Mouse (Mus musculus) CH12.LX (cell line): ENCODE results near the gene Rpl10a. TPM values are rescaled to one million over a fixed set of nuclear protein-coding genes. Genes with fewer than 3 reads are reported as not detected.

Source experiments
- DNase-seq: peaks from one replicate; pipeline ENCODE4 v3.0.0-alpha.2; 2013; ENCODE audit errors: extremely low read depth
- H3K27ac ChIP-seq: 2 replicates; pipeline ENCODE4 v1.5.1; 2012; ENCODE audit warnings: low read depth, mild to moderate bottlenecking, control low read depth, moderate library complexity; ENCODE audit not compliant: insufficient read depth
- H3K27me3 ChIP-seq: replicated peaks from 2 replicates; pipeline ENCODE3; 2012; ENCODE audit warnings: inconsistent platforms
- H3K36me3 ChIP-seq, 2 experiments: replicated peaks in 1 of 2; 2 replicates each; pipeline versions ENCODE3 to v1.6.1; 2012; ENCODE audit warnings: inconsistent platforms in 1 of 2, low read length in 1 of 2, mild to moderate bottlenecking in 1 of 2, mixed read lengths in 1 of 2, moderate library complexity in 1 of 2; ENCODE audit not compliant: control insufficient read depth in 1 of 2, insufficient read depth in 1 of 2
- H3K4me1 ChIP-seq, 2 experiments: 2 replicates each; pipeline ENCODE4 v1.6.1; 2012; ENCODE audit warnings: inconsistent platforms in 1 of 2, moderate library complexity in 1 of 2; ENCODE audit not compliant: insufficient read depth in 2 of 2, control insufficient read depth in 1 of 2
- H3K4me2 ChIP-seq: 2 replicates; pipeline ENCODE4 v1.6.1; 2012; ENCODE audit warnings: low read depth, mild to moderate bottlenecking, control low read depth; ENCODE audit not compliant: poor library complexity, insufficient read depth, severe bottlenecking
- H3K4me3 ChIP-seq, 3 experiments: fragments of 150-350 bp in 1 of 3; sonication (generic) in 1 of 3; replicated peaks in 1 of 3; 2 replicates each; pipeline versions ENCODE3 to v1.5.1; 2011 to 2012; ENCODE audit warnings: low read depth in 2 of 3, low read length in 2 of 3, mild to moderate bottlenecking in 2 of 3, moderate library complexity in 2 of 3, control low read depth in 1 of 3, improper control_type of control experiment in 1 of 3, inconsistent platforms in 1 of 3, mixed read lengths in 1 of 3; ENCODE audit not compliant: poor library complexity in 1 of 3
- H3K79me2 ChIP-seq: replicated peaks from 2 replicates; pipeline ENCODE4 v1.6.1; 2012; ENCODE audit warnings: mild to moderate bottlenecking, moderate library complexity; ENCODE audit not compliant: control insufficient read depth, poor library complexity, insufficient read depth, severe bottlenecking; ENCODE audit errors: extremely low read depth
- H3K9ac ChIP-seq: 2 replicates; pipeline ENCODE4 v1.6.1; 2012; ENCODE audit warnings: low read depth, mild to moderate bottlenecking, control low read depth, moderate library complexity; ENCODE audit not compliant: insufficient read depth
- H3K9me3 ChIP-seq: replicated peaks from 2 replicates; pipeline ENCODE3; 2012; ENCODE audit warnings: low read length, inconsistent platforms, mixed read lengths
- BHLHE40 ChIP-seq: IDR thresholded peaks from 2 replicates; pipeline ENCODE4 v1.6.1; 2011; ENCODE audit warnings: mild to moderate bottlenecking, low read depth, low read length, improper control_type of control experiment
- CHD2 ChIP-seq: IDR thresholded peaks from 2 replicates; pipeline ENCODE4 v1.6.1; 2011; ENCODE audit warnings: low read length, improper control_type of control experiment
- CTCF ChIP-seq, 2 experiments: IDR thresholded peaks in 1 of 2; conservative IDR thresholded peaks in 1 of 2; 2 replicates each; pipeline ENCODE4 v1.5.1; 2011 to 2012; ENCODE audit warnings: low read depth in 2 of 2, low read length in 2 of 2, improper control_type of control experiment in 1 of 2, inconsistent platforms in 1 of 2, mild to moderate bottlenecking in 1 of 2, moderate library complexity in 1 of 2
- ETS1 ChIP-seq: conservative IDR thresholded peaks from 2 replicates; pipeline ENCODE4 v1.6.1; 2012; ENCODE audit warnings: low read depth, mild to moderate bottlenecking, inconsistent platforms, low read length, improper control_type of control experiment, moderate library complexity
- GABPA ChIP-seq: IDR thresholded peaks from 2 replicates; pipeline ENCODE4 v1.6.1; 2012; ENCODE audit warnings: low read depth, low read length, improper control_type of control experiment, inconsistent platforms; ENCODE audit not compliant: insufficient replicate concordance
- IRF4 ChIP-seq: IDR thresholded peaks from 2 replicates; pipeline ENCODE4 v1.6.1; 2014; ENCODE audit warnings: low read depth, mild to moderate bottlenecking, inconsistent platforms, low read length, improper control_type of control experiment
- KAT2A ChIP-seq: IDR thresholded peaks from 2 replicates; pipeline ENCODE4 v1.6.1; 2012; ENCODE audit warnings: low read length, improper control_type of control experiment, inconsistent platforms; ENCODE audit not compliant: insufficient replicate concordance
- MAX ChIP-seq: IDR thresholded peaks from 2 replicates; pipeline ENCODE4 v1.6.1; 2011; ENCODE audit warnings: low read length, improper control_type of control experiment
- MYC ChIP-seq: IDR thresholded peaks from 2 replicates; pipeline ENCODE4 v1.6.1; 2011; ENCODE audit warnings: low read depth, mild to moderate bottlenecking, improper control_type of control experiment, low read length
- NRF1 ChIP-seq: IDR thresholded peaks from 2 replicates; pipeline ENCODE4 v1.6.1; 2014; ENCODE audit warnings: low read depth, mild to moderate bottlenecking, inconsistent platforms, low read length, improper control_type of control experiment, moderate library complexity
- PAX5 ChIP-seq: IDR thresholded peaks from 2 replicates; pipeline ENCODE4 v1.6.1; 2012; ENCODE audit warnings: low read length, inconsistent platforms, mixed read lengths
- POLR2AphosphoS2 ChIP-seq: IDR thresholded peaks from 2 replicates; pipeline ENCODE4 v1.6.1; 2011; ENCODE audit warnings: low read depth, low read length, improper control_type of control experiment
- RAD21 ChIP-seq: IDR thresholded peaks from 2 replicates; pipeline ENCODE4 v1.6.1; 2011; ENCODE audit warnings: low read depth, mild to moderate bottlenecking, low read length, improper control_type of control experiment, moderate library complexity
- SMC3 ChIP-seq: IDR thresholded peaks from 2 replicates; pipeline ENCODE4 v1.6.1; 2011; ENCODE audit warnings: low read depth, low read length, improper control_type of control experiment
- TCF12 ChIP-seq: IDR thresholded peaks from 2 replicates; pipeline ENCODE4 v1.6.1; 2014; ENCODE audit warnings: low read depth, mild to moderate bottlenecking, inconsistent platforms, low read length, improper control_type of control experiment
- UBTF ChIP-seq: IDR thresholded peaks from 2 replicates; pipeline ENCODE4 v1.6.1; 2012; ENCODE audit warnings: low read depth, mild to moderate bottlenecking, inconsistent platforms, low read length, improper control_type of control experiment, moderate library complexity
- USF2 ChIP-seq: conservative IDR thresholded peaks from 2 replicates; pipeline ENCODE4 v1.6.1; 2011; ENCODE audit warnings: low read depth, low read length, improper control_type of control experiment
- ZC3H11A ChIP-seq: IDR thresholded peaks from 2 replicates; pipeline ENCODE4 v1.6.1; 2012; ENCODE audit warnings: low read depth, mild to moderate bottlenecking, inconsistent platforms, low read length, improper control_type of control experiment
- ZKSCAN1 ChIP-seq: IDR thresholded peaks from 2 replicates; pipeline ENCODE4 v1.6.1; 2012; ENCODE audit warnings: low read depth, inconsistent platforms, low read length, improper control_type of control experiment, borderline replicate concordance
- ZNF384 ChIP-seq: IDR thresholded peaks from 2 replicates; pipeline ENCODE4 v1.6.1; 2012; ENCODE audit warnings: low read depth, low read length, improper control_type of control experiment, inconsistent platforms
- dilution Hi-C: fragments of 300-500 bp; cut with MboI; formaldehyde crosslinking; loops from 2 replicates; pipeline ENCODE4 v1.14.3; 2020; ENCODE audit warnings: low sequenced_read_pairs; ENCODE audit not compliant: extremely low pct_unique_long_range_greater_than_20kb, extremely low pct_ligation_motif_present
- in situ Hi-C: fragments of 300-500 bp; cut with MboI; formaldehyde crosslinking; loops from 3 replicates; pipeline ENCODE4 v1.14.3; 2019; ENCODE audit warnings: low sequenced_read_pairs, low pct_ligation_motif_present, low pct_unique_long_range_greater_than_20kb, mixed read lengths
- polyA plus RNA-seq: library from polyadenylated mRNA; unstranded; fragments of >175 nt; gene quantifications from 2 replicates; pipeline ENCODE4 v1.2.1, GENCODE M21; 2012; ENCODE audit warnings: low read depth; ENCODE audit not compliant: insufficient read length
- total RNA-seq, 2 experiments: library from RNA; depleted of rRNA; stranded (reverse); fragments of 300-350 nt in 1 of 2; fragments of >200 nt in 1 of 2; gene quantifications; 2 replicates each; pipeline ENCODE4 v1.2.3; 2012 to 2014

The Rpl10a gene
- total and polyA plus RNA-seq, 3 experiments, result 1,605 to 4,144 (median 3,467) TPM

DNA sequence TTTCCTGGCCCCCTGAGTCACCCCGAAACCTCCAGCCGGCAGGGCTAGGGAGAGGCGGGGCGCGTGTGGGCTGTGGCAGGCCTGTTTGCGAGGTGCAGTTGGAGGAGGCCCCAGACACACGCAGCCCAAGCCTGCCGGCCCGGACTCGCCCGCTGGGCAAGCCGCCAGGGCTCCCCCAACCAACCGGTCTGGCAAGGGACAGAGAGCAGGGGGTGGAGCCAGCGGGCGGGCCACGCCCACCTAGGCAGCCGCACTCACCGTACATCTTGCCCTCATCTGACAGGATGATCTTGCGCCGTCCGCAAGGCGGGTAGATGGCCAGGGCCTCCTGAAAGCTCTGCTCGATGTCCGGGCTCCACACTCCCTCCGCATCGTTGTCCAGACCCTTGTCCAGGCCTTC lies 12.8 kb downstream of the Rpl10a start:
- in situ Hi-C loops, result no loop called here
- H3K4me1 ChIP-seq, result peaks cover 4 to 21% of the 10 kb centered on the region in 2 experiments; a peak in 3 of 4 replicates
- TF ChIP-seq SMC3 (no peak), PAX5 (no peak), ZKSCAN1 (no peak), MYC (no peak), USF2 (no peak), CTCF (conservative IDR thresholded peaks at IDR 0.05 in 1 of 2, IDR thresholded peaks at IDR 0.05 in 1 of 2; ENCODE audit: low read depth in 2 of 2, low read length in 2 of 2) (no peak), KAT2A (no peak), RAD21 (no peak), CHD2 (no peak), GABPA (no peak), IRF4 (no peak), ETS1 (no peak), POLR2AphosphoS2 (no peak)
- no peak overlapping the region for H3K4me2 ChIP-seq
- H3K27me3 ChIP-seq, result peaks cover 70% of the 10 kb centered on the region
- H3K27ac ChIP-seq, result no peak overlapping the region
- H3K79me2 ChIP-seq, result no peaks in the 10 kb centered on the region
- DNase-seq, result no peak
- H3K36me3 ChIP-seq, result no peaks in the 10 kb centered on the region
- dilution Hi-C loops, result no loop called here
- peaks cover 11% of the 10 kb centered on the region for H3K9me3 ChIP-seq
- no peak overlapping the region for H3K9ac ChIP-seq
- H3K4me3 ChIP-seq, result no peak overlapping the region

DNA sequence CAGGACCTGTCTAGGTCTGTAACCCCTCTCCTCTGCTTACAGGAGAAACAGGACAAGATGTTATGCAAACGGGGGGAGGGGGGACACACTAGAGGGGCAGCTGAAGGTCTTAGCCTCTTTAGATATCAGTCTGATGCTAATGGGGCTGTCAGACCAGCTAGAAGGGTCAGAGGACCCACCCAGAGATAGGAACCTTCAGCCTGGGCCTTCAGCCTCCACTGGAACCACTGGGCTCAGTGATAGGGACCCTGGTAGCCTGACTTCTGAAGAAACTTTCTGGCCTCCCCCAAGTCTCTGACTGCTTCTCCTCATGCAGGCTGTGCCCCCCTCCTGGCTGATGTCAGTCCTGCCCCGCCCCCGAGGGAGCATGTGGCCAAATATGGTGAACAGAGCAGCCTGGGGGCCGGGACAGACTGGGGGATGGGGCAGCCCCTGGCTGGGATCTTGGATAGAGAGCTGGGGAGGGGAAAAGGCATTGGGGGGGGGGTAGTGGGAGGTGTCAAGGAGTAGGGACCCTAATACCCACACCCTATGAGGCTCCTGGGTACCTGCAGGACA lies 15.9 kb downstream of the Rpl10a start:
- TF ChIP-seq NRF1 (no peak), TCF12 (no peak), IRF4 (no peak), MAX (no peak), ZNF384 (no peak), ETS1 (no peak), ZC3H11A (no peak), BHLHE40 (no peak), CTCF (conservative IDR thresholded peaks at IDR 0.05 in 1 of 2, IDR thresholded peaks at IDR 0.05 in 1 of 2; ENCODE audit: low read depth in 2 of 2, low read length in 2 of 2) (no peak), ZKSCAN1 (no peak), UBTF (no peak), RAD21 (no peak)
- dilution Hi-C loops, result no loop called here
- Histone ChIP-seq H3K79me2 (no peaks in the 10 kb centered on the region), H3K4me1 (peaks cover 4 to 15% of the 10 kb centered on the region in 2 experiments; a peak in 2 of 4 replicates), H3K4me2 (no peak overlapping the region), H3K36me3 (no peaks in the 10 kb centered on the region), H3K9ac (no peak overlapping the region), H3K27ac (no peak overlapping the region), H3K27me3 (peaks cover 73% of the 10 kb centered on the region), H3K4me3 (no peak overlapping the region), H3K9me3 (peaks cover 11% of the 10 kb centered on the region)
- DNase-seq, result no peak
- in situ Hi-C loops, result no loop called here
